Mouse (Mus musculus): Measurements from ENCODE around the gene Mfsd13b. TPM values are rescaled to one million over a fixed set of nuclear protein-coding genes. Genes with fewer than 3 reads are reported as not detected.
"Not testable (repeated sequence)": the region's sequence is repeated elsewhere in the genome, so short reads cannot be mapped to it uniquely, and the experiment has no call there.

Gene Mfsd13b
- total and polyA plus RNA-seq, 2 experiments from 2014 or later: 0.33 TPM; not detected in 1

DNA sequence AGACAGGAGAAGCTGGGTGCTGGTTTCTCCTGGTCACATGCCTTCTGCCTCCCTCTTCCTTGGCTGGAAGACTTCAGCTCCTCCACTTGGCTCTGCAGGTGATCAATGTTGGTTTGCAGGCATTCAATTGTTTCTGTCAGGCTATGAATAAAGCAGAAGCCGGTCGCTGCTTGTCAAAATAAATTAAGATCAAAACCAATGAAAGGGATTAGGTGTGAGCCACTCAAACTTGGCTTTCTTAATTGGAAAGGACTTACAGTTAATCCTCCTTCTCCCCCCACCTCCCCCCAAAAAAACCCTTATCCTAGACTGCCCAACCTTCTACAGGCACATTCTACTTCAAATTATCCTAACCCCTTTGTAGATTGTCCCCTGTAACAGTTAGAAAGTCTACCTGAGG lies 22.2 kb upstream of the Mfsd13b start:
- peaks cover 39% of the 10 kb centered on the region for H3K36me3 ChIP-seq (replicated peaks; ENCODE audit: control insufficient read depth, insufficient read depth, low read length)
- H3K4me3 ChIP-seq (ENCODE audit: low read depth, low read length): no peak overlapping the region
- ATAC-seq (ENCODE audit: insufficient read depth, low read depth): no peak
- H3K4me1 ChIP-seq (ENCODE audit: control insufficient read depth, insufficient read depth): no peaks in the 10 kb centered on the region; the same call in 1 of the 2 replicates
- H3K4me2 ChIP-seq (ENCODE audit: low read depth, low read length): no peak overlapping the region
- TF ChIP-seq CTCF (IDR thresholded peaks at IDR 0.05; ENCODE audit: low read depth) (no peak), EP300 (IDR thresholded peaks at IDR 0.05; ENCODE audit: low read depth) (no peak)
- H3K9ac ChIP-seq (replicated peaks; ENCODE audit: low read depth, low read length): no peak overlapping the region
- no peaks in the 10 kb centered on the region for H3K9me3 ChIP-seq (replicated peaks; ENCODE audit: control insufficient read depth, low read length)
- no peak overlapping the region for H3K27ac ChIP-seq (ENCODE audit: low read depth)
- H3K27me3 ChIP-seq (ENCODE audit: control insufficient read depth, insufficient read depth, low read length): no peaks in the 10 kb centered on the region
- DNase-seq (ENCODE audit: low spot score): no peak
- 79% methylated on average over 2 of the region's 2 CpGs for WGBS

DNA sequence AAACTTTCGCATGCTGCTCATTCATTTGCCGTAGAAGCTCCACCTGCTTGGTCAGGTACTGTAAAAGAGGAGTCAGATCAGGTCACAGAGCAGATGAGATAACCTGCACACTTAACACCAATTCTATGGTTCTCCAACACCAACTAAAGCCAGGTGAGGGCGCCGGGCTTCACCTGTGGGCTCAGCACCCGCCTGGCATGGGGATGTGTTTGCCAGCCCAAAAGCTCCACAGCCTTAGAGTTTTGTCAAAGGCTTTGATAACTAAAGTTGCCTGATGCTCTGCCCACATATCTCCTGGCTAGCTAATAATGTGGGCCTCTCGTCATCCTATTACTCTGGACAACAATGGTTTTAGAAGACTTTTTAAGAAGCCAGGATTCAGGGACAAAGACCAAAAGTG lies 21.7 kb upstream of the Mfsd13b start:
- Histone ChIP-seq H3K27me3 (ENCODE audit: control insufficient read depth, insufficient read depth, low read length) (no peaks in the 10 kb centered on the region), H3K9ac (replicated peaks; ENCODE audit: low read depth, low read length) (no peak overlapping the region), H3K4me1 (ENCODE audit: control insufficient read depth, insufficient read depth) (no peaks in the 10 kb centered on the region; the same call in 1 of the 2 replicates), H3K9me3 (replicated peaks; ENCODE audit: control insufficient read depth, low read length) (no peaks in the 10 kb centered on the region), H3K4me3 (ENCODE audit: low read depth, low read length) (no peak overlapping the region), H3K4me2 (ENCODE audit: low read depth, low read length) (no peak overlapping the region), H3K36me3 (replicated peaks; ENCODE audit: control insufficient read depth, insufficient read depth, low read length) (peaks cover 39% of the 10 kb centered on the region), H3K27ac (ENCODE audit: low read depth) (no peak overlapping the region)
- 79% methylated on average over 6 of the region's 6 CpGs for WGBS
- DNase-seq (ENCODE audit: low spot score) (no peak), ATAC-seq (ENCODE audit: insufficient read depth, low read depth) (no peak)
- TF ChIP-seq CTCF (IDR thresholded peaks at IDR 0.05; ENCODE audit: low read depth) (no peak), EP300 (IDR thresholded peaks at IDR 0.05; ENCODE audit: low read depth) (no peak)

- peaks cover 28% of the 10 kb centered on the region for H3K36me3 ChIP-seq (replicated peaks; ENCODE audit: control insufficient read depth, insufficient read depth, low read length)
- no peak overlapping the region for H3K4me3 ChIP-seq (ENCODE audit: low read depth, low read length)
- no peaks in the 10 kb centered on the region; the same call in 1 of the 2 replicates for H3K4me1 ChIP-seq (ENCODE audit: control insufficient read depth, insufficient read depth)
- H3K27me3 ChIP-seq (ENCODE audit: control insufficient read depth, insufficient read depth, low read length): no peaks in the 10 kb centered on the region
- TF ChIP-seq CTCF (IDR thresholded peaks at IDR 0.05; ENCODE audit: low read depth): no peak
- no peak for TF ChIP-seq EP300 (IDR thresholded peaks at IDR 0.05; ENCODE audit: low read depth)
- DNase-seq (ENCODE audit: low spot score) (no peak), ATAC-seq (ENCODE audit: insufficient read depth, low read depth) (no peak)
- 63% methylated on average over 3 of the region's 3 CpGs for WGBS
- H3K4me2 ChIP-seq (ENCODE audit: low read depth, low read length): no peak overlapping the region
- H3K27ac ChIP-seq (ENCODE audit: low read depth): no peak overlapping the region
- no peak overlapping the region for H3K9ac ChIP-seq (replicated peaks; ENCODE audit: low read depth, low read length)
- H3K9me3 ChIP-seq (replicated peaks; ENCODE audit: control insufficient read depth, low read length): no peaks in the 10 kb centered on the region
Measured at GRCm38 (mm10) chr7:120961893-120962292, 20.4 kb upstream of the Mfsd13b start.

- ATAC-seq (ENCODE audit: insufficient read depth, low read depth): no peak
- H3K36me3 ChIP-seq (replicated peaks; ENCODE audit: control insufficient read depth, insufficient read depth, low read length): peaks cover 16% of the 10 kb centered on the region
Measured at GRCm38 (mm10) chr7:120963126-120963525, 19.2 kb upstream of the Mfsd13b start.

GRCm38 (mm10) chr7:120969221-120969620 lies 13.1 kb upstream of the Mfsd13b start:
- H3K4me1 ChIP-seq (ENCODE audit: control insufficient read depth, insufficient read depth): no peaks in the 10 kb centered on the region
- 0 out of 2 replicates have a peak, but pooled peaks cover 6% of the 10 kb centered on the region for H3K36me3 ChIP-seq (replicated peaks; ENCODE audit: control insufficient read depth, insufficient read depth, low read length)
- 66% methylated on average over 7 of the region's 7 CpGs for WGBS
- no peak overlapping the region for H3K9ac ChIP-seq (replicated peaks; ENCODE audit: low read depth, low read length)
- TF ChIP-seq CTCF (IDR thresholded peaks at IDR 0.05; ENCODE audit: low read depth) (no peak), EP300 (IDR thresholded peaks at IDR 0.05; ENCODE audit: low read depth) (no peak)
- H3K4me2 ChIP-seq (ENCODE audit: low read depth, low read length): no peak overlapping the region
- no peak overlapping the region for H3K4me3 ChIP-seq (ENCODE audit: low read depth, low read length)
- H3K9me3 ChIP-seq (replicated peaks; ENCODE audit: control insufficient read depth, low read length): no peaks in the 10 kb centered on the region
- H3K27ac ChIP-seq (ENCODE audit: low read depth): no peak overlapping the region
- DNase-seq (ENCODE audit: low spot score) (no peak), ATAC-seq (ENCODE audit: insufficient read depth, low read depth) (no peak)
- no peaks in the 10 kb centered on the region for H3K27me3 ChIP-seq (ENCODE audit: control insufficient read depth, insufficient read depth, low read length)

More at GRCm38 (mm10) chr7:120963126-120963525, 19.2 kb upstream of the Mfsd13b start:
- Histone ChIP-seq H3K4me1 (ENCODE audit: control insufficient read depth, insufficient read depth) (no peaks in the 10 kb centered on the region; the same call in 1 of the 2 replicates), H3K9ac (replicated peaks; ENCODE audit: low read depth, low read length) (no peak overlapping the region), H3K4me3 (ENCODE audit: low read depth, low read length) (no peak overlapping the region), H3K27ac (ENCODE audit: low read depth) (no peak overlapping the region), H3K27me3 (ENCODE audit: control insufficient read depth, insufficient read depth, low read length) (no peaks in the 10 kb centered on the region), H3K9me3 (replicated peaks; ENCODE audit: control insufficient read depth, low read length) (no peaks in the 10 kb centered on the region), H3K4me2 (ENCODE audit: low read depth, low read length) (no peak overlapping the region)
- TF ChIP-seq EP300 (IDR thresholded peaks at IDR 0.05; ENCODE audit: low read depth) (no peak), CTCF (IDR thresholded peaks at IDR 0.05; ENCODE audit: low read depth) (no peak)
- WGBS: 59% methylated on average over 5 of the region's 5 CpGs
- no peak for DNase-seq (ENCODE audit: low spot score)

DNA sequence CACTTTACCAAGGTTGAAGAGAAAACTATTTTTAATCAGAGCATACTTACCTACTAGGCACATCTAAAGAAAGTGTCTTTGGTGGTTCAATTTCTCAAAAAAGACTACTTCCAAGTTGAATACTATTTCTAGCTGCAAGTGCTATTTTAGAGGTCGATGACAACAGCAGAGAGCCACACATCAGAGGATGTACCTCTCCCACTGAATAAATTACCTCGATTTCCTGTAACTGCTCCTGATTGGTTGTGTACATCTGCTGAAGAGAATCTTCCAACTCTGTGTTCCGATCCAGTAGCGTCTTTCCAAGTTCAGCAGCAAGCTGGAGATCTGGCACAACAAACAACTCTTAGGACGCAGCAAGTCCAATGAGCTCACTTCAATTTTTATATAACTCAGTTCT lies 12.2 kb upstream of the Mfsd13b start:
- ATAC-seq (ENCODE audit: insufficient read depth, low read depth) (no peak), DNase-seq (ENCODE audit: low spot score) (no peak)
- Histone ChIP-seq H3K36me3 (replicated peaks; ENCODE audit: control insufficient read depth, insufficient read depth, low read length) (0 out of 2 replicates have a peak, but pooled peaks cover 6% of the 10 kb centered on the region), H3K9me3 (replicated peaks; ENCODE audit: control insufficient read depth, low read length) (no peaks in the 10 kb centered on the region), H3K4me3 (ENCODE audit: low read depth, low read length) (no peak overlapping the region), H3K4me2 (ENCODE audit: low read depth, low read length) (no peak overlapping the region), H3K9ac (replicated peaks; ENCODE audit: low read depth, low read length) (no peak overlapping the region), H3K4me1 (ENCODE audit: control insufficient read depth, insufficient read depth) (peaks cover 3% of the 10 kb centered on the region; the same call in 1 of the 2 replicates), H3K27me3 (ENCODE audit: control insufficient read depth, insufficient read depth, low read length) (no peaks in the 10 kb centered on the region), H3K27ac (ENCODE audit: low read depth) (no peak overlapping the region)
- 45% methylated on average over 5 of the region's 5 CpGs for WGBS
- TF ChIP-seq CTCF (IDR thresholded peaks at IDR 0.05; ENCODE audit: low read depth) (no peak), EP300 (IDR thresholded peaks at IDR 0.05; ENCODE audit: low read depth) (no peak)

DNA sequence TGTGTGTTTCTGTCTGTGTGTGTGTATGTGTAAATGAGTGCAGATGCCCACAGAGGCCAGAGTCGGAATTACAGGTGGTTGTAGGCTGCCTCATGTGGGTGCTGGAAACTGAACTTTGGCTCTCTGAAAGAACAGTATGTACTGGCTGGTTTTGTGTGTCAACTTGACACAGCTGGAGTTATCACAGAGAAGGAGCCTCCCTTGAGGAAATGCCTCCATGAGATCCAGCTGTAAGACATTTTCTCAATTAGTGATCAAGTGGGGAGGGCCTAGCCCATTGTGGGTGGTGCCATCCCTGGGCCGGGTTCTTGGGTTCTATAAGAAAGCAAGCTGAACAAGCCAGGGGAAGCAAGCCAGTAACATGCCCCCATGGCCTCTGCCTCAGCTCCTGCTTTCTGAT lies 9.8 kb upstream of the Mfsd13b start:
- not testable (repeated sequence) for H3K36me3 ChIP-seq (replicated peaks; ENCODE audit: control insufficient read depth, insufficient read depth, low read length); ATAC-seq (ENCODE audit: insufficient read depth, low read depth); DNase-seq (ENCODE audit: low spot score); H3K9me3 ChIP-seq (replicated peaks; ENCODE audit: control insufficient read depth, low read length); H3K27me3 ChIP-seq (ENCODE audit: control insufficient read depth, insufficient read depth, low read length); H3K27ac ChIP-seq (ENCODE audit: low read depth); H3K9ac ChIP-seq (replicated peaks; ENCODE audit: low read depth, low read length); H3K4me3 ChIP-seq (ENCODE audit: low read depth, low read length); H3K4me1 ChIP-seq (ENCODE audit: control insufficient read depth, insufficient read depth); H3K4me2 ChIP-seq (ENCODE audit: low read depth, low read length)
- 71% methylated on average over 2 of the region's 2 CpGs for WGBS

All from heart, postnatal 0 days (tissue).